Mouse (Mus musculus) liver, embryonic 13.5 days (tissue): ENCODE measurements around the gene Zfp981. TPM values are rescaled to one million over a fixed set of nuclear protein-coding genes. Genes with fewer than 3 reads are reported as not detected.
A peak's percentile ranks its signal among the peaks of the same experiment; 100 is the strongest.
"Not testable (repeated sequence)": the region's sequence is repeated elsewhere in the genome, so short reads cannot be mapped to it uniquely, and the experiment has no call there.

Source experiments
- ATAC-seq: fragments of 200-750 bp; cut with Nextera tagmentation; 2 replicates; pipeline ENCODE4 v1.8.0; 2017; ENCODE audit warnings: low read depth, mild to moderate bottlenecking, moderate number of reproducible peaks, moderate library complexity
- DNase-seq: peaks from one replicate; pipeline ENCODE4 v3.0.0; 2022
- H3K27ac ChIP-seq: fragments of 300-500 bp; sonication (generic); 2 replicates; pipeline ENCODE4 v1.5.1; 2015; ENCODE audit warnings: moderate library complexity, mild to moderate bottlenecking, inconsistent platforms
- H3K27me3 ChIP-seq: fragments of 300-500 bp; sonication (generic); 2 replicates; pipeline ENCODE4 v1.6.1; 2015; ENCODE audit warnings: mild to moderate bottlenecking, inconsistent platforms
- H3K36me3 ChIP-seq: fragments of 300-500 bp; sonication (generic); 2 replicates; pipeline ENCODE4 v1.6.1; 2015; ENCODE audit warnings: mild to moderate bottlenecking, inconsistent platforms
- H3K4me1 ChIP-seq: fragments of 300-500 bp; sonication (generic); replicated peaks from 2 replicates; pipeline ENCODE4 v1.6.1; 2015; ENCODE audit warnings: inconsistent platforms
- H3K4me2 ChIP-seq: fragments of 300-500 bp; sonication (generic); 2 replicates; pipeline ENCODE4 v1.6.1; 2015; ENCODE audit warnings: inconsistent platforms, mild to moderate bottlenecking, moderate library complexity
- H3K4me3 ChIP-seq: fragments of 300-500 bp; sonication (generic); replicated peaks from 2 replicates; pipeline ENCODE4 v1.5.1; 2015; ENCODE audit warnings: mild to moderate bottlenecking, inconsistent platforms
- H3K9ac ChIP-seq: fragments of 300-500 bp; sonication (generic); 2 replicates; pipeline ENCODE4 v1.6.1; 2015; ENCODE audit warnings: mild to moderate bottlenecking, inconsistent platforms
- H3K9me3 ChIP-seq: fragments of 300-500 bp; sonication (generic); replicated peaks from 2 replicates; pipeline ENCODE4 v1.6.1; 2016; ENCODE audit warnings: inconsistent platforms
- WGBS: fragments of 180-500 bp; shearing (Covaris S2); methylation state at CpG from one replicate; pipeline ENCODE4 v1.1.7; 2015; ENCODE audit not compliant: insufficient replicate concordance; 5-methylcytosine and 5-hydroxymethylcytosine counted together
- polyA plus RNA-seq: library from polyadenylated mRNA; unstranded; fragments of >200 nt; fragmentation: Nextera tagmentation; extraction: Ambion mirVana; gene quantifications from 2 replicates; pipeline ENCODE4 v1.2.1, GENCODE M21; 2015

Zfp981 gene
- polyA plus RNA-seq = 0.07 and 0.16 TPM in 2 replicates

DNA sequence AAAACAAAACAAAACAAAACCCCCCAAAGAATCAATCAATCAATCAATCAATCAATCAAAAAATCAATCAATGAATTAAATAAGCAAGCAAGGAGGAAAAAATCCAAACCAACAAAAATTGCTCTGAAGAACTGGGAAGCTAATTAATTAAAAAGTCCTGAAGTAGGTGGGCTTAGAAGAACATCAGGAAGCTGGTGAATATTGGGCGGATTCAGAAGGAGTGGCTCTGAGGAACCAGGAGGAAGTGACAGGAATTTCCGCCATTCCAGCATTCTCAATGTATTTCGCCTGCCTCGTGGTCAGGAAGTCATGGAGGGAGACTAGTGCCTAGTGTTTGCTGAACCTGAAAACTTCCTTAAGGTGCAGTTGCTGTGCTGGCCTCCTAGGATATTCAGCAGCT is at the start of gene Zfp981:
TSS of gene Zfp981 (plus strand) at position 301 of the 400 bp plus-strand sequence.
- H3K4me1 ChIP-seq, H3K4me2 ChIP-seq, H3K27me3 ChIP-seq, H3K36me3 ChIP-seq, H3K4me3 ChIP-seq, H3K9ac ChIP-seq, ATAC-seq, DNase-seq, H3K27ac ChIP-seq: not testable (repeated sequence)
- WGBS = 70% methylated on average over 4 of the region's 4 CpGs
- peaks cover 20% of the 10 kb centered on the region for H3K9me3 ChIP-seq

DNA sequence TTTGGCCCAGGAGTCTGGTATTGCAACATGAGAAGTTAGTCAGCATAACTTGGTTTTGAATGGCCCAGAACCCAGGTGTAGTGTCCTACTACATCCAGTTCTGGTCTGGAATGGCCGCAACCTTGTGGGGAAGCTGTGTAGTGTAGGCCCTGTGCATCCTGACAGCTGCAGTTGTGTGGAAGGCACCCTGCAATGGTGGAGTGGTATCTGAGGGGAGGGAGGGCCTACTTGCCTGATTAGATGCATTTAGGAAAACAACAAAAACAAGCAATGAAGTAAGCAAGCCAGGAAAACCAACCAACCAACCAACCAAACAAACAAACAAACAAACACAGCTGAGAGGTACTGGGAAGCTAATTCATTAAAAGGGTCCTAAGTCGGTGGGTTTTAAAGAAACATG is 49.3 kb upstream of the Zfp981 start:
- DNase-seq, ATAC-seq, H3K4me3 ChIP-seq, H3K27ac ChIP-seq, H3K4me1 ChIP-seq, H3K9ac ChIP-seq, H3K4me2 ChIP-seq, H3K27me3 ChIP-seq: not testable (repeated sequence)
- WGBS = 55% methylated on average over 2 of the region's 2 CpGs
- Histone ChIP-seq H3K9me3 (peaks cover 29% of the 10 kb centered on the region), H3K36me3 (peaks cover 25% of the 10 kb centered on the region)

DNA sequence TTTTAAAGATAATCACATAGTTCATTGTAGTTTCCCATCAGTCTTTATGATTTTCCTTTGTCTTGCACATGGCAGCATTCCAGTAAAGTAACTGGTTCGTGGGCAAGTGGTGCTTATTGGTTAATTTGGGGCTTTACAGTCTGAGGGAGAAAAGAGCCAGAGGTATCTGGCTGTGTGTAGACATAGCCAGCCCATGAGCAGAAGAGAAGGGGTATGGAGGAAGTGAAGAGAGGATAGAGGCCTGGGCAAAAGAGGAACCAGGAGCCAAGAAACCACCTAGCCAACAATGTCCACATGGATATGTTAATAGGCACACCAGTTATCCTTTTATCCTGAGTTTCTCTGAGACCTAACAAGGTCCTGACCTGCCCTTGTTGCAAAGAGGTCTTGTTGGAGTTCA is 47.7 kb upstream of the Zfp981 start:
- Histone ChIP-seq H3K9me3 (peaks cover 30% of the 10 kb centered on the region), H3K36me3 (peaks cover 23% of the 10 kb centered on the region)
- not testable (repeated sequence) for DNase-seq, H3K9ac ChIP-seq, H3K27ac ChIP-seq, ATAC-seq, H3K4me3 ChIP-seq, H3K27me3 ChIP-seq, H3K4me1 ChIP-seq, H3K4me2 ChIP-seq
- WGBS = 48% methylated on average over 1 of the region's 1 CpGs

DNA sequence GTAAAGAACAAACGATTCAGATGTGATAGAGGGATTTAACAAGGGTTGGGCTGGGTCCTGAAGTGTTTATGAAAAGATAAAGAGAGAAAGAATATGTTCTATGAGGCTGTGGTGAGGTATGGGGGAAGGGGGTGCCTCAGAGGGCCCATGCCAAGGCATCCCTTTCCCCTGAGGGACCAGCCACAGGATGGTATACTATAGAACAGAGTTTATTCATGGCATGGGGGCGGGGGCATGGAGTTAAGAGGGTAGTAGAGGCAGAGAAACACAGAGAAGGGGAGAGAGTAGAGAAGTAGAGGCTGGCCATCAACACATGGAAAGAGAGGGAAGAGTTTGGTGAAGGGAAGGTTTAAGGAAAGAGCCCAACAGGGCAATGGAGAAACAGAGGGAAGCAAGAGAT is 46.9 kb upstream of the Zfp981 start:
- peaks cover 26% of the 10 kb centered on the region for H3K36me3 ChIP-seq
- WGBS = 42% methylated on average over 2 of the region's 2 CpGs
- peaks cover 35% of the 10 kb centered on the region for H3K9me3 ChIP-seq
- H3K4me3 ChIP-seq = no peak overlapping the region
- no peaks in the 10 kb centered on the region for H3K27me3 ChIP-seq
- H3K27ac ChIP-seq = no peak overlapping the region
- no peaks in the 10 kb centered on the region for H3K4me1 ChIP-seq
- no peak overlapping the region for H3K9ac ChIP-seq
- H3K4me2 ChIP-seq = no peak overlapping the region
- DNase-seq (no peak), ATAC-seq (peak; percentile 5; the same call in 1 of the 2 replicates)

DNA sequence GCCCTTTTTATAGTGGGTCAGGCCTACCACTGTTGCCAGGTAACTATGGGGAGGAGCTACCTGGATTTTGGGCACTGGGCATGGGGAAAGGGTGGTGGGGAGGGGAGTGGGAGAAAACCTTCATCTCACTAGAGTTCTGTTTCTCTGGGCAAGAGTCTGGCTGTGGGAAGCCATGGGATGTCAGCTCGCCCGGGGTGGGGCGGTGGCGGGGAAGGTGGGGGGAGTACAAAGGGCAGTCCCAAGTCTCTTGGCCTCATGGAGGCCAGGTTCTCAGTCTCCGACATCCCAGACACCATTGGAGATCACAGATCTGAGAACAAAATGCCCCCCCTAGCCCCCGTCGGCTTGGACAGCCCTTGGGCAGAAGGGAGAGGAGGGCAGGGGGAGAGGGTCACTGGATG is 46.5 kb upstream of the Zfp981 start:
- ATAC-seq (peak; percentile 40), DNase-seq (no peak)
- Histone ChIP-seq H3K9me3 (peaks cover 36% of the 10 kb centered on the region), H3K9ac (no peak overlapping the region), H3K27me3 (no peaks in the 10 kb centered on the region), H3K4me1 (no peaks in the 10 kb centered on the region), H3K4me2 (no peak overlapping the region), H3K36me3 (peaks cover 26% of the 10 kb centered on the region), H3K4me3 (no peak overlapping the region), H3K27ac (no peak overlapping the region)
- 84% methylated on average over 7 of the region's 7 CpGs for WGBS

DNA sequence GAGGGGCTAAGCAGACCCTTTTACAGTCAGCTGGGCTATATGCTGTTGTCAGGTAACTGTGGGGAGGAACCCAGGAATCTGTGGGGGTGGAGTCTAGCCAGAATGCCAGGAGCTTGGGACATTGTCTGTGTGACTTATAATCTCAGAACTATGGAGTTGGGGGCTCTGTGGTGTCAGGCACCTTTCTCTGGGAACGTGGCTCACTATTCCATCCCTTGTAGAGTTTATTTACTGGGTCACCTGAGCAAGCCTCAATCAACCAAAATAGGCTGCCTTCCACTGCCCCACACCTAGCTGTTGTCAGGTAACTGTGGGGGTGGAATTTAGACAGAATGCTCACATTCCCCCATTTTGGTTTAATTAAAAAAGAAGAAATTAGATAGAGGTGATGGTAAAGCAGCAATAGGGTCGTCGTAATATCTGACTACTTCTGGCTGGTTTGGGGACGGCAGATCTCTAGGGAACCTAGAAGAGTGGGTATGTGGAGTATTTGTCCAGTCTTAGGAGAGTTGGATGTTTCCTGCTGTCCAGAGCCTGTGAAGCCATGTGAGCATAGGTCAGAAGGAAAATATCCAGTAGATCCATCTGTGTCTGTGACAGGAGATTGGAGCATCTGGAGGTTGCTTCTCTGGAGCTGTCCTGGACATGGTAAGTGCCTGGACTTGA is 45.6 kb upstream of the Zfp981 start:
- WGBS = 64% methylated on average over 4 of the region's 4 CpGs
- no peaks in the 10 kb centered on the region for H3K4me1 ChIP-seq
- H3K36me3 ChIP-seq = peaks cover 30% of the 10 kb centered on the region
- no peak for DNase-seq
- no peak overlapping the region for H3K27ac ChIP-seq
- H3K9me3 ChIP-seq = peaks cover 39% of the 10 kb centered on the region
- ATAC-seq = peak; percentile 13; the same call in 1 of the 2 replicates
- H3K9ac ChIP-seq = no peak overlapping the region
- no peaks in the 10 kb centered on the region for H3K27me3 ChIP-seq
- H3K4me2 ChIP-seq = no peak overlapping the region
- H3K4me3 ChIP-seq = no peak overlapping the region

DNA sequence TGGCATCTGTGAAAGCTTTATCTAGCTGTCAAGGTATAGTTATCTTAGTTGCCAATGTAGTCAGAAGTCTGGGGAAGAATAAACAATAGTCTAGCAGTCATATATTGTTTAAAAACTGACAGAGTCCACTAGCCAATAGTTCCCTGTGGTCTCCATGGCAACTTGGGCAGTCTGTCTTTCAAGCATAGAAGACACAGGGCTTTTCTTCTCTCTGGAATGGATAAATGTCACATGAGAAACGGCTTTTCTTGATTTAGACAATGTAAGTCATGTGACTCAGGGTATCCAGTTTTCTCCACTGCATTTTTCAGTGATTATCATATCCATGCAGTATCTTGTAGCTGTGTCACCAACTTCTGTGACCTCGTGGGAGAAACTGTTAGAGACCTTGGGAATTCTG is 44.7 kb upstream of the Zfp981 start:
- ATAC-seq (no peak), DNase-seq (no peak)
- no peak overlapping the region for H3K4me3 ChIP-seq
- H3K36me3 ChIP-seq = peaks cover 30% of the 10 kb centered on the region
- H3K4me2 ChIP-seq = no peak overlapping the region
- no peaks in the 10 kb centered on the region for H3K4me1 ChIP-seq
- peaks cover 39% of the 10 kb centered on the region for H3K9me3 ChIP-seq
- H3K9ac ChIP-seq = no peak overlapping the region
- no peak overlapping the region for H3K27ac ChIP-seq
- WGBS = 49% methylated on average over 2 of the region's 2 CpGs
- H3K27me3 ChIP-seq = no peaks in the 10 kb centered on the region

DNA sequence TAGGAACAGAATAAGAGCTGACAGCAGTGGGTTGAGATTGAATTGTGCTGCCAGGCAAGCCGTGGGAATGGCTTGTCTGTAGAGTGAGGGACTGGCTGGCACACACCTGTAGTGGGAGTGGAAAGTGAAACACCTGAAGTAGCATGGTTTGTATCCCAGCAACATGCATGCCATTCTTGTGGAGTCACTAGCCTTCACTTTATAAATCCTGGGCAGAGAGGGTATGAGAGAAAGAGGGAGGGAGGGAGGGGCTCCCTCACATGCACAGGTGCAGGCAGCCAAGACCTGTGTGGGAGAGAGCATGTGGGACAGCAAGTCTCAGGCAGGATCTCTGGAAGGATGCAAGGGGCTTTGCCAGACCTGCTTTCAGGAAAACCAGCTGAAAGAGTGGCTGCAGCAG is 44.1 kb upstream of the Zfp981 start:
- Histone ChIP-seq H3K9me3 (peaks cover 39% of the 10 kb centered on the region), H3K9ac (no peak overlapping the region), H3K27me3 (no peaks in the 10 kb centered on the region), H3K27ac (no peak overlapping the region), H3K36me3 (peaks cover 30% of the 10 kb centered on the region), H3K4me3 (no peak overlapping the region), H3K4me1 (no peaks in the 10 kb centered on the region), H3K4me2 (no peak overlapping the region)
- ATAC-seq (peak; percentile 7; the same call in 1 of the 2 replicates), DNase-seq (no peak)
- 55% methylated on average over 1 of the region's 1 CpGs for WGBS

DNA sequence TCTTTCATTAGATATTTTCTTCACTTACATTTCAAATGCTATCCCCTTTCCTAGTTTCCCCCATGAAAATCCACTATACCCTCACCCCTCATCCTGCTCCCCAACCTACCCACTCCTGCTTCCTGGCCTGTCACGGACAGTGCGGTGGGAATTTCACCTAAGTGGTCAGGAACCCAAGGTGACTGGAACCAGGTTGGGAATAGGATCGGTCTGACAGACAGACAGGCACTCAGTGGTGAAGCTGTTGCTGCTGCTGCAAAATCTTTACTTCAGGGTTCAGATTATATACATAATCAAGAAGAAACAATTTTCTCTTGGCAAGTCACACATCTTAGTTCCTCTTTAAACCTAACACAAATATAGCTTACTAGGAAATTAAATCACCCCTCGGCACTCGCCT is 42.0 kb upstream of the Zfp981 start:
- not testable (repeated sequence) for H3K27ac ChIP-seq, H3K27me3 ChIP-seq, H3K4me2 ChIP-seq, DNase-seq, H3K9ac ChIP-seq, H3K4me1 ChIP-seq, H3K4me3 ChIP-seq, ATAC-seq
- WGBS = 61% methylated on average over 5 of the region's 5 CpGs
- Histone ChIP-seq H3K36me3 (peaks cover 35% of the 10 kb centered on the region), H3K9me3 (peaks cover 41% of the 10 kb centered on the region)

DNA sequence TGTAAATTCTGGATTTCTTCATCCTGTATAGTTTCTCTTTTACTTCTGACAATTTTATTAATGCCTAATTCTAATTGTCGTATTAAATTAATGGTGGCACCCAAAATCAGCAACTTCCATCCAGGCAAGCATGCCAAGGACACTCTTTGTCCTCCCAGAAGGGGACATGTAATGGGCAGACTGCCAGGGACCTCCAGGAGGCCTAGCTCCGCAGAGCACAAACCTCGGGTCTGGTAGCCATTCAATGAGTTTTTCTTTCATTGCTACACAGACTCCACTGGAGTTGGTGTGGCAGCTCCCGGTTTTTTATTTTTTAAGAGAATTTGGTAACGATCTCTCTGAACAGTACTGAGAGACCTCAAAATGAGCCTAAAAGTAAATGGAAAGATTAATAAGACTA is 41.1 kb upstream of the Zfp981 start:
- H3K27me3 ChIP-seq, ATAC-seq, H3K4me1 ChIP-seq, H3K4me2 ChIP-seq, H3K9ac ChIP-seq, DNase-seq, H3K4me3 ChIP-seq, H3K27ac ChIP-seq: not testable (repeated sequence)
- H3K36me3 ChIP-seq = peaks cover 32% of the 10 kb centered on the region
- 64% methylated on average over 5 of the region's 5 CpGs for WGBS
- H3K9me3 ChIP-seq = peaks cover 38% of the 10 kb centered on the region

DNA sequence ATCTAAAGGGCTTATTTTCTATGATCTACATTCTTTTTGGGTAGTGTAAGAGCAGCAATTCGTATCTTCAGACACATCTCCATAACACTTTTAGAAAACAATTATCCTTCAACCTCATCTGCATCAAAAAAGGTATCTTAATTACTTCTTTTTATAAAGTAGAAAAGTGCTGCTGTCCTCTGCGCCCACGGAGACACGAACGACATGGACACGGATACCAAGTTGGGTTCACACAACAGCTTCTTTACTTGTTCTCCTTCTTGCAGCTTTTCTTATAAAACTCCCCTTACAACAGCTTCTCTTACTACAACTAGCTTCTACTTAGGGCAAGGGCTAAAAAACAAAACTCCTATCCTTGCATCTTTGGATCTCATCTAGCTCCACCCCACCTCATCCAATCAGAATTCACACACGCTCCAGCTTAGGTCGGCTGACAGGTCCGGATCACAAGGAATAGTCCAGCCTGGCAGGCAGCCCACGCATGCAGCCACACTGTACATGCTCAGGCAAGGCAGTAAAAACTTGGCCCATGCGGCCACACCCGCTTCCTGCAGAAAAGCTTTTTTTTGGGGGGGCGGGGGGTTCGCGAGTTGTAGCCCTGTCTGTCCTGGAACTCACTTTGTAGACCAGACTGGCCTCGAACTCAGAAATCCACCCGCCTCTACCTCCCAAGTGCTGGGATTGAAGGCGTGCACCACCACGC is 38.0 kb upstream of the Zfp981 start:
- H3K9ac ChIP-seq, ATAC-seq, H3K4me3 ChIP-seq, H3K4me2 ChIP-seq, H3K27me3 ChIP-seq, H3K27ac ChIP-seq, H3K4me1 ChIP-seq, DNase-seq: not testable (repeated sequence)
- WGBS = 77% methylated on average over 18 of the region's 19 CpGs
- H3K36me3 ChIP-seq = peaks cover 18% of the 10 kb centered on the region
- peaks cover 18% of the 10 kb centered on the region for H3K9me3 ChIP-seq
